Mouse (Mus musculus) intestine, embryonic 16.5 days (tissue): ENCODE data around the gene Ppil3. TPM values are rescaled to one million over a fixed set of nuclear protein-coding genes. Genes with fewer than 3 reads are reported as not detected.
A peak's percentile ranks its signal among the peaks of the same experiment; 100 is the strongest.

Source experiments
- ATAC-seq: fragments of 200-750 bp; cut with Nextera tagmentation; 2 replicates; pipeline ENCODE4 v1.8.0; 2017; ENCODE audit warnings: moderate TSS enrichment, moderate library complexity
- H3K27ac ChIP-seq: fragments of 300-500 bp; sonication (generic); 2 replicates; pipeline ENCODE4 v1.5.1; 2014; ENCODE audit warnings: mild to moderate bottlenecking, low read length
- H3K27me3 ChIP-seq: fragments of 300-500 bp; sonication (generic); replicated peaks from 2 replicates; pipeline ENCODE4 v1.6.1; 2014; ENCODE audit warnings: low read length, control low read depth, mixed read lengths; ENCODE audit not compliant: control insufficient read depth, insufficient read depth
- H3K36me3 ChIP-seq: fragments of 300-500 bp; sonication (generic); 2 replicates; pipeline ENCODE4 v1.6.1; 2014; ENCODE audit warnings: low read length, control low read depth; ENCODE audit not compliant: control insufficient read depth, insufficient read depth
- H3K4me1 ChIP-seq: fragments of 300-500 bp; sonication (generic); 2 replicates; pipeline ENCODE4 v1.6.1; 2014; ENCODE audit warnings: low read length, control low read depth, mixed read lengths; ENCODE audit not compliant: control insufficient read depth, insufficient read depth
- H3K4me2 ChIP-seq: fragments of 300-500 bp; sonication (generic); 2 replicates; pipeline ENCODE4 v1.6.1; 2014; ENCODE audit warnings: low read depth, low read length, control low read depth
- H3K4me3 ChIP-seq: fragments of 300-500 bp; sonication (generic); 2 replicates; pipeline ENCODE4 v1.5.1; 2014; ENCODE audit warnings: mild to moderate bottlenecking, low read length
- H3K9ac ChIP-seq: fragments of 300-500 bp; sonication (generic); 2 replicates; pipeline ENCODE4 v1.6.1; 2014; ENCODE audit warnings: low read depth, low read length
- H3K9me3 ChIP-seq: fragments of 300-500 bp; sonication (generic); 2 replicates; pipeline ENCODE4 v1.6.1; 2016; ENCODE audit warnings: low read length, control low read depth; ENCODE audit not compliant: control insufficient read depth
- WGBS: fragments of 180-500 bp; shearing (Covaris S2); extraction: QIAGEN DNeasy Blood & Tissue Kit; methylation state at CpG from one replicate; pipeline ENCODE4 v1.1.7; 2014; 5-methylcytosine and 5-hydroxymethylcytosine counted together
- polyA plus RNA-seq: library from polyadenylated mRNA; unstranded; fragments of >200 nt; fragmentation: Nextera tagmentation; extraction: Ambion mirVana; gene quantifications from 2 replicates; pipeline ENCODE4 v1.2.1, GENCODE M21; 2015

Gene Ppil3
- polyA plus RNA-seq, 1 experiment from 2014 or later: 53.6 TPM

- Histone ChIP-seq H3K27ac (no peak overlapping the region), H3K4me2 (no peak overlapping the region), H3K9me3 (no peaks in the 10 kb centered on the region), H3K4me3 (no peak overlapping the region), H3K4me1 (peaks cover 5% of the 10 kb centered on the region), H3K27me3 (no peaks in the 10 kb centered on the region), H3K9ac (no peak overlapping the region), H3K36me3 (0 out of 2 replicates have a peak, but pooled peaks cover 6% of the 10 kb centered on the region)
- ATAC-seq: no peak
- WGBS: 81% methylated on average over 7 of the region's 7 CpGs
Observed at GRCm38 (mm10) chr1:58448396-58448795, 3.1 kb upstream of the Ppil3 start.

- no peak overlapping the region for H3K27ac ChIP-seq
- H3K4me2 ChIP-seq: no peak overlapping the region
- WGBS: 94% methylated on average over 7 of the region's 7 CpGs
- no peak overlapping the region for H3K4me3 ChIP-seq
- 0 out of 2 replicates have a peak, but pooled peaks cover 1% of the 10 kb centered on the region for H3K36me3 ChIP-seq
- H3K9ac ChIP-seq: no peak overlapping the region
- ATAC-seq: no peak
- H3K27me3 ChIP-seq: no peaks in the 10 kb centered on the region
- H3K9me3 ChIP-seq: no peaks in the 10 kb centered on the region
- peaks cover 5% of the 10 kb centered on the region for H3K4me1 ChIP-seq
Observed at GRCm38 (mm10) chr1:58447766-58448165, 2.5 kb upstream of the Ppil3 start.

- ATAC-seq: peak; percentile 5; the same call in 1 of the 2 replicates
- no peaks in the 10 kb centered on the region for H3K27me3 ChIP-seq
- peaks cover 5% of the 10 kb centered on the region for H3K4me1 ChIP-seq
- H3K9ac ChIP-seq: peak overlapping the region; percentile 92
- no peaks in the 10 kb centered on the region for H3K36me3 ChIP-seq
- H3K4me2 ChIP-seq: peak overlapping the region; percentile 76
- peak overlapping the region; percentile 93 for H3K27ac ChIP-seq
- H3K9me3 ChIP-seq: no peaks in the 10 kb centered on the region
- H3K4me3 ChIP-seq: peak overlapping the region; percentile 77
- WGBS: 5% methylated on average over 11 of the region's 11 CpGs
Observed at GRCm38 (mm10) chr1:58445861-58446260, 575 bp upstream of the Ppil3 start.

GRCm38 (mm10) chr1:58444691-58445090 lies 595 bp downstream of the Ppil3 start:
- peak overlapping the region; percentile 76 for H3K4me2 ChIP-seq
- ATAC-seq: no peak
- peaks cover 5% of the 10 kb centered on the region for H3K4me1 ChIP-seq
- peak overlapping the region; percentile 92 for H3K9ac ChIP-seq
- H3K27me3 ChIP-seq: no peaks in the 10 kb centered on the region
- peak overlapping the region; percentile 77 for H3K4me3 ChIP-seq
- 9% methylated on average over 10 of the region's 10 CpGs for WGBS
- H3K9me3 ChIP-seq: no peaks in the 10 kb centered on the region
- H3K36me3 ChIP-seq: no peaks in the 10 kb centered on the region
- H3K27ac ChIP-seq: peak overlapping the region; percentile 93

GRCm38 (mm10) chr1:58424551-58424950 lies 20.7 kb downstream of the Ppil3 start:
- H3K27ac ChIP-seq: no peak overlapping the region
- no peaks in the 10 kb centered on the region for H3K27me3 ChIP-seq
- no peak for ATAC-seq
- no peak overlapping the region for H3K9ac ChIP-seq
- no peak overlapping the region for H3K4me3 ChIP-seq
- H3K9me3 ChIP-seq: no peaks in the 10 kb centered on the region
- H3K4me2 ChIP-seq: no peak overlapping the region
- WGBS: 89% methylated on average over 3 of the region's 3 CpGs
- H3K36me3 ChIP-seq: peaks cover 4% of the 10 kb centered on the region; the same call in 1 of the 2 replicates
- peaks cover 12% of the 10 kb centered on the region for H3K4me1 ChIP-seq

GRCm38 (mm10) chr1:58423371-58424248 lies 21.7 kb downstream of the Ppil3 start, which contains the start of gene Clk1:
Gene Clk1 (minus strand): TSS chr1:58424066.
- H3K9ac ChIP-seq: peak within 1 kb of the TSS; percentile 100
- H3K27ac ChIP-seq: peak within 1 kb of the TSS; percentile 99
- peaks cover 12% of the 10 kb centered on the region for H3K4me1 ChIP-seq
- peak; percentile 96 for ATAC-seq
- H3K9me3 ChIP-seq: no peaks in the 10 kb centered on the region
- H3K27me3 ChIP-seq: no peaks in the 10 kb centered on the region
- peak within 1 kb of the TSS; percentile 100 for H3K4me3 ChIP-seq
- WGBS: under 1% methylated on average over 79 of the region's 79 CpGs
- peak within 1 kb of the TSS; percentile 63 for H3K4me2 ChIP-seq
- peaks cover 6% of the 10 kb centered on the region for H3K36me3 ChIP-seq

GRCm38 (mm10) chr1:58422879-58423278 lies 22.4 kb downstream of the Ppil3 start:
- Histone ChIP-seq H3K27me3 (no peaks in the 10 kb centered on the region), H3K4me3 (peak overlapping the region; percentile 100), H3K4me2 (peak overlapping the region; percentile 63), H3K9ac (peak overlapping the region; percentile 100), H3K4me1 (peaks cover 12% of the 10 kb centered on the region), H3K27ac (peak overlapping the region; percentile 99), H3K36me3 (peaks cover 12% of the 10 kb centered on the region), H3K9me3 (no peaks in the 10 kb centered on the region)
- peak; percentile 62 for ATAC-seq
- WGBS: 5% methylated on average over 13 of the region's 13 CpGs

GRCm38 (mm10) chr1:58420961-58421360 lies 24.3 kb downstream of the Ppil3 start:
- no peak for ATAC-seq
- Histone ChIP-seq H3K9me3 (no peaks in the 10 kb centered on the region), H3K4me1 (peaks cover 12% of the 10 kb centered on the region), H3K36me3 (peaks cover 15% of the 10 kb centered on the region), H3K4me3 (no peak overlapping the region), H3K27me3 (no peaks in the 10 kb centered on the region), H3K4me2 (peak overlapping the region; percentile 19; the same call in 1 of the 2 replicates), H3K27ac (no peak overlapping the region), H3K9ac (no peak overlapping the region)
- 33% methylated on average over 7 of the region's 7 CpGs for WGBS

GRCm38 (mm10) chr1:58420032-58420431 lies 25.3 kb downstream of the Ppil3 start:
- Histone ChIP-seq H3K27me3 (no peaks in the 10 kb centered on the region), H3K9ac (no peak overlapping the region), H3K4me1 (peaks cover 12% of the 10 kb centered on the region), H3K9me3 (no peaks in the 10 kb centered on the region), H3K27ac (no peak overlapping the region), H3K4me3 (no peak overlapping the region), H3K36me3 (peaks cover 19% of the 10 kb centered on the region), H3K4me2 (no peak overlapping the region)
- ATAC-seq: no peak
- 76% methylated on average over 10 of the region's 10 CpGs for WGBS
